Mouse (Mus musculus) cerebellum, adult 2 months (tissue): ENCODE data around the gene Msh3.

Experiments
- CTCF ChIP-seq: fragments of 200-500 bp; IDR thresholded peaks from 2 replicates; pipeline ENCODE4 v1.5.1; 2011; ENCODE audit warnings: low read depth, mild to moderate bottlenecking, control low read depth, low read length, moderate library complexity, borderline replicate concordance; ENCODE audit not compliant: insufficient read depth
- POLR2A ChIP-seq: fragments of 200-500 bp; IDR thresholded peaks from 2 replicates; pipeline ENCODE4 v1.6.1; 2011; ENCODE audit warnings: low read length, control low read depth, borderline replicate concordance; ENCODE audit not compliant: insufficient read depth

GRCm38 (mm10) chr13:92353956-92354355 is 847 bp downstream of the Msh3 start:
- TF ChIP-seq POLR2A (no peak), CTCF (no peak)
